Mouse (Mus musculus) heart, embryonic 11.5 days (tissue): ENCODE data around the gene Acss2. TPM values are rescaled to one million over a fixed set of nuclear protein-coding genes. Genes with fewer than 3 reads are reported as not detected.

ENCODE experiments used
- ATAC-seq: fragments of 200-750 bp; cut with Nextera tagmentation; replicated peaks from 2 replicates; pipeline ENCODE4 v1.8.0; 2017; ENCODE audit warnings: moderate library complexity; ENCODE audit not compliant: insufficient number of reproducible peaks, low FRiP score, low TSS enrichment
- H3K27ac ChIP-seq: fragments of 300-500 bp; sonication (generic); 2 replicates; pipeline ENCODE4 v1.5.1; 2014; ENCODE audit warnings: mild to moderate bottlenecking, low read depth, low read length
- H3K27me3 ChIP-seq: fragments of 300-500 bp; sonication (generic); 2 replicates; pipeline ENCODE4 v1.6.1; 2014; ENCODE audit warnings: mild to moderate bottlenecking, low read length, mixed read lengths; ENCODE audit not compliant: control insufficient read depth, insufficient read depth
- H3K36me3 ChIP-seq: fragments of 300-500 bp; sonication (generic); 2 replicates; pipeline ENCODE4 v1.6.1; 2014; ENCODE audit warnings: mild to moderate bottlenecking, low read length, moderate library complexity, mixed read lengths; ENCODE audit not compliant: control insufficient read depth, insufficient read depth
- H3K4me1 ChIP-seq: fragments of 300-500 bp; sonication (generic); 2 replicates; pipeline ENCODE4 v1.6.1; 2014; ENCODE audit warnings: low read length; ENCODE audit not compliant: control insufficient read depth, insufficient read depth
- H3K4me2 ChIP-seq: fragments of 300-500 bp; sonication (generic); 2 replicates; pipeline ENCODE4 v1.6.1; 2014; ENCODE audit warnings: mild to moderate bottlenecking, moderate library complexity
- H3K4me3 ChIP-seq: fragments of 300-500 bp; sonication (generic); 2 replicates; pipeline ENCODE4 v1.5.1; 2014; ENCODE audit warnings: low read depth, low read length
- H3K9ac ChIP-seq: fragments of 300-500 bp; sonication (generic); 2 replicates; pipeline ENCODE4 v1.6.1; 2014; ENCODE audit warnings: mild to moderate bottlenecking, low read depth, low read length, moderate library complexity
- H3K9me3 ChIP-seq: fragments of 300-500 bp; sonication (generic); replicated peaks from 2 replicates; pipeline ENCODE4 v1.6.1; 2016; ENCODE audit warnings: low read length; ENCODE audit not compliant: control insufficient read depth
- WGBS: fragments of 180-500 bp; shearing (Covaris S2); extraction: QIAGEN DNeasy Blood & Tissue Kit; methylation state at CpG from one replicate; pipeline ENCODE4 v1.1.7; 2014; ENCODE audit not compliant: insufficient replicate concordance; 5-methylcytosine and 5-hydroxymethylcytosine counted together
- polyA plus RNA-seq: library from polyadenylated mRNA; unstranded; fragments of >200 nt; fragmentation: Nextera tagmentation; extraction: Ambion mirVana; gene quantifications from 2 replicates; pipeline ENCODE4 v1.2.1, GENCODE M21; 2014

Acss2 gene
- polyA plus RNA-seq, 1 experiment from 2014 or later = 11.5 TPM

GRCm38 (mm10) chr2:155623996-155624395 lies 106.2 kb downstream of the Acss2 start:
- Histone ChIP-seq H3K36me3 (peaks cover 8% of the 10 kb centered on the region), H3K9ac (no peak overlapping the region), H3K4me3 (no peak overlapping the region), H3K4me2 (no peak overlapping the region), H3K27ac (no peak overlapping the region), H3K4me1 (peaks cover 5% of the 10 kb centered on the region; the same call in 1 of the 2 replicates), H3K9me3 (no peaks in the 10 kb centered on the region), H3K27me3 (peaks cover 27% of the 10 kb centered on the region)
- ATAC-seq = no peak
- 77% methylated on average over 6 of the region's 6 CpGs for WGBS

DNA sequence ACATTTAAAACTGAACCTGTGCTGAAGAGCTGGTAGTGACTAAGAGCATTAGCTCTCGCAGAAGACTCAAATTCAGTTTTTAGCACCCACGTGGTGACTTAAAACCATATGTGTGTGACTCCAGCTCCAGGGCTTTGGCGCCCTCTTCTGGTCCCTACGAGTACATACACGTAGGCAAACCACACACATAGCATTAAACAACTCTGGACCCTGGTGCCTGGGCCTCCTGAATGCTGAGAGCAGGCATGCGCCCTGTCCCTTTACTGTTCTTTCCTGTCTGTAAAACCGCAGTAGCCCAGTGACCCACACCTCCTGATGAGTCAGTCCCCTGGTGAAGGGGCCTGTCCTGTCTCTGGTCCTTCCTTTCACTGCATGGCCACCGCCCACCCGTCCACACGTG lies 107.0 kb downstream of the Acss2 start:
- peaks cover 11% of the 10 kb centered on the region; the same call in 1 of the 2 replicates for H3K4me1 ChIP-seq
- no peak overlapping the region for H3K27ac ChIP-seq
- H3K36me3 ChIP-seq = peaks cover 8% of the 10 kb centered on the region
- H3K9ac ChIP-seq = no peak overlapping the region
- H3K9me3 ChIP-seq = no peaks in the 10 kb centered on the region
- 35% methylated on average over 10 of the region's 10 CpGs for WGBS
- no peak overlapping the region for H3K4me3 ChIP-seq
- H3K27me3 ChIP-seq = peaks cover 34% of the 10 kb centered on the region
- ATAC-seq = no peak
- no peak overlapping the region for H3K4me2 ChIP-seq

DNA sequence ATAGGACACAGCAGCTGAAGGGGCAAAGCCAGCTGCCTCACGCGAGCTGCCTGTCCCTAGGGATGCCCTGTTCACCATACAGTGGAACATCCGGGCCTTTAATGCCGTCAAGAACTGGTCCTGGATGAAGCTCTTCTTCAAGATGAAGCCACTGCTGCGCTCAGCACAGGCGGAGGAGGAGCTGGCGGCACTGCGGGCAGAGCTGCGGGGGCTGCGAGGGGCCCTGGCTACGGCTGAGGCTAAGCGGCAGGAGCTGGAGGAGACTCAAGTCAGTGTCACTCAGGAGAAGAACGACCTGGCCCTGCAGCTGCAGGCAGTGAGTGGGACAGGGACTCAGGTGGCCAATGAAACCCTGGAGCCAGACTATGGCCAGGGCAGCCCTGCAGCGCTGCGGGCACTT lies 108.5 kb downstream of the Acss2 start:
- Histone ChIP-seq H3K9me3 (no peaks in the 10 kb centered on the region), H3K9ac (no peak overlapping the region), H3K36me3 (peaks cover 12% of the 10 kb centered on the region), H3K27me3 (peaks cover 47% of the 10 kb centered on the region), H3K27ac (no peak overlapping the region), H3K4me1 (peaks cover 22% of the 10 kb centered on the region), H3K4me3 (no peak overlapping the region), H3K4me2 (no peak overlapping the region)
- ATAC-seq = no peak
- 47% methylated on average over 15 of the region's 15 CpGs for WGBS

DNA sequence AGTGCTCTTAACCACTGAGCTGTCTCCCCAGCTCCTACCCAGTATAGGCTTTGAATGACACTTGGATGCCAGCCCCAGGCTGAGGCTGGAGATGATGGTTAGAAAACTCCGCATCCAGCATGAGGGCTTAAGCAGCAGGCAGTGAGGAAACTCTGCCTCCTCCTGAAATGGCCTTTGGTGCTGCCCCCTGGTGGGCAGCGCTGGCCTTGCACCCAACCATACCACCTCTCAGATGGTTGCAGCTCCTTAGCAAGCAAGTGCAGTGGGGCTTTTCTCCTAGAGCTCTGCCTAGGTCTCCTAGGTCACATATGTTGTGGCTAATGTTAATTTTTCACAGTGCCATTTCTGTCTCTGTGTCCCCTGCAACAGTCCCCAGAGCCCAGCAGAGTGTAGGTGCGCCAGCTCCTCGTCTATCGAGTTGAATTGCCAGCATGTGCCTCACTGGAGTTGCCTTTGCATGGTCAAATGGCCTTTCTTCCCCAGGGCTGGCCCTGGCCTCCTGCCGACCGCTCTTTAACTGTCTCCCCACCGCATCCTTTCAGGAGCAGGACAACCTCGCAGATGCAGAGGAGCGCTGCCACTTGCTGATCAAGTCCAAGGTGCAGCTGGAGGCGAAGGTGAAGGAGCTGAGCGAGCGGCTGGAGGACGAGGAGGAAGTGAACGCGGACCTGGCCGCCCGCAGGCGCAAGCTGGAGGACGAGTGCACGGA lies 109.4 kb downstream of the Acss2 start:
- Histone ChIP-seq H3K36me3 (peaks cover 18% of the 10 kb centered on the region), H3K4me1 (peaks cover 24% of the 10 kb centered on the region), H3K4me2 (no peak overlapping the region), H3K27me3 (peaks cover 56% of the 10 kb centered on the region), H3K9ac (no peak overlapping the region), H3K9me3 (no peaks in the 10 kb centered on the region), H3K27ac (no peak overlapping the region), H3K4me3 (no peak overlapping the region)
- WGBS = 54% methylated on average over 21 of the region's 21 CpGs
- no peak for ATAC-seq

GRCm38 (mm10) chr2:155628112-155628511 lies 110.4 kb downstream of the Acss2 start:
- Histone ChIP-seq H3K4me2 (no peak overlapping the region), H3K27me3 (peaks cover 65% of the 10 kb centered on the region), H3K4me1 (peaks cover 27% of the 10 kb centered on the region), H3K4me3 (no peak overlapping the region), H3K36me3 (peaks cover 25% of the 10 kb centered on the region), H3K9me3 (no peaks in the 10 kb centered on the region), H3K27ac (no peak overlapping the region), H3K9ac (no peak overlapping the region)
- WGBS = 75% methylated on average over 9 of the region's 9 CpGs
- ATAC-seq = no peak

DNA sequence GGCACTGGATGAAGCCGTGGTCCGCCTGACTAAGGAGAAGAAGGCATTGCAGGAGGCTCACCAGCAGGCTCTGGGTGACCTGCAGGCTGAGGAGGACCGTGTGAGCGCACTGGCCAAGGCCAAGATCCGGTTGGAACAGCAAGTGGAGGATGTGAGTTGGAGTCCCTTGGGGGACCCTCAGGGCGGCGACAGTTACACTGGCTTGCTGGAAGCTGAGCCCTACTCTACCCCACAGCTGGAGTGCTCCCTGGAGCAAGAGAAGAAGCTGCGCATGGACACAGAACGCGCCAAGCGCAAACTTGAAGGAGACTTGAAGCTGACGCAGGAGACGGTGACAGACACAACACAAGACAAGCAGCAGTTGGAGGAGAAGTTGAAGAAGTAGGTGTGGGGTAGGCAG lies 110.8 kb downstream of the Acss2 start:
- Histone ChIP-seq H3K4me1 (peaks cover 27% of the 10 kb centered on the region), H3K27ac (no peak overlapping the region), H3K36me3 (peaks cover 25% of the 10 kb centered on the region), H3K9ac (no peak overlapping the region), H3K4me3 (no peak overlapping the region), H3K9me3 (no peaks in the 10 kb centered on the region), H3K27me3 (peaks cover 68% of the 10 kb centered on the region), H3K4me2 (no peak overlapping the region)
- 76% methylated on average over 13 of the region's 13 CpGs for WGBS
- no peak for ATAC-seq

DNA sequence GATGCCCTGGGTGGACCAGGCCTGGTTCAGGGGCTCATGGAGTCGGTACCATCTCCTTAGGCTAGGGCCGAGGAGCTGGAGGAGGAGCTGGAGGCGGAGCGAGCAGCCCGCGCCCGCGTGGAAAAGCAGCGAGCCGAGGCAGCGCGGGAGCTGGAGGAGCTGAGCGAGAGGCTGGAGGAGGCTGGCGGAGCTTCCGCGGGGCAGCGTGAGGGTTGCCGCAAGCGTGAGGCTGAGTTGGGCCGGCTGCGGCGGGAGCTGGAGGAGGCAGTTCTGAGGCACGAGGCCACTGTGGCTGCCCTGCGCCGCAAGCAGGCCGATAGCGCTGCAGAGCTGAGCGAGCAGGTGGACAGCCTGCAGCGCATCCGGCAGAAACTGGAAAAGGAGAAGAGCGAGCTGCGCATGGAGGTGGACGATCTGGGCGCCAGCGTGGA lies 111.5 kb downstream of the Acss2 start:
- peaks cover 27% of the 10 kb centered on the region for H3K4me1 ChIP-seq
- H3K9ac ChIP-seq = 0 out of 2 replicates have a peak overlapping the region, but pooled peaks have one; percentile 1
- H3K27me3 ChIP-seq = peaks cover 68% of the 10 kb centered on the region
- H3K36me3 ChIP-seq = peaks cover 31% of the 10 kb centered on the region
- peak overlapping the region; percentile 15; the same call in 1 of the 2 replicates for H3K4me3 ChIP-seq
- WGBS = 10% methylated on average over 35 of the region's 35 CpGs
- H3K9me3 ChIP-seq = no peaks in the 10 kb centered on the region
- H3K4me2 ChIP-seq = peak overlapping the region; percentile 58
- no peak overlapping the region for H3K27ac ChIP-seq
- no peak; the same call in 1 of the 2 replicates for ATAC-seq

GRCm38 (mm10) chr2:155630153-155630552 lies 112.4 kb downstream of the Acss2 start:
- H3K27ac ChIP-seq = no peak overlapping the region
- ATAC-seq = no peak
- H3K27me3 ChIP-seq = peaks cover 70% of the 10 kb centered on the region
- peaks cover 40% of the 10 kb centered on the region for H3K36me3 ChIP-seq
- peaks cover 27% of the 10 kb centered on the region for H3K4me1 ChIP-seq
- H3K9ac ChIP-seq = no peak overlapping the region
- H3K4me3 ChIP-seq = no peak overlapping the region
- 44% methylated on average over 20 of the region's 20 CpGs for WGBS
- H3K9me3 ChIP-seq = no peaks in the 10 kb centered on the region
- H3K4me2 ChIP-seq = no peak overlapping the region; the same call in 1 of the 2 replicates
